Mouse (Mus musculus) midbrain, postnatal 0 days (tissue): ENCODE data around the gene Rrm1. TPM values are rescaled to one million over a fixed set of nuclear protein-coding genes. Genes with fewer than 3 reads are reported as not detected.

ENCODE experiments used
- ATAC-seq: fragments of 200-750 bp; cut with Nextera tagmentation; 2 replicates; pipeline ENCODE4 v1.8.0; 2017; ENCODE audit warnings: moderate number of reproducible peaks, mild to moderate bottlenecking, moderate TSS enrichment, moderate library complexity; ENCODE audit not compliant: low FRiP score
- DNase-seq: peaks from one replicate; pipeline ENCODE4 v3.0.0-alpha.2; 2015; ENCODE audit warnings: low spot score
- H3K27ac ChIP-seq: fragments of 300-500 bp; sonication (generic); 2 replicates; pipeline ENCODE4 v1.5.1; 2014; ENCODE audit warnings: low read depth, mild to moderate bottlenecking, low read length, mixed read lengths
- H3K27me3 ChIP-seq: fragments of 300-500 bp; sonication (generic); 2 replicates; pipeline ENCODE4 v1.6.1; 2014; ENCODE audit warnings: low read length, control low read depth, mixed read lengths; ENCODE audit not compliant: insufficient read depth
- H3K36me3 ChIP-seq: fragments of 300-500 bp; sonication (generic); 2 replicates; pipeline ENCODE4 v1.6.1; 2014; ENCODE audit warnings: low read length, control low read depth, mixed read lengths; ENCODE audit not compliant: insufficient read depth
- H3K4me1 ChIP-seq: fragments of 300-500 bp; sonication (generic); 2 replicates; pipeline ENCODE4 v1.6.1; 2014; ENCODE audit warnings: mild to moderate bottlenecking, control low read depth, antibody characterized with exemption, low read length, mixed read lengths; ENCODE audit not compliant: insufficient read depth
- H3K4me2 ChIP-seq: fragments of 300-500 bp; sonication (generic); 2 replicates; pipeline ENCODE4 v1.6.1; 2014; ENCODE audit warnings: low read depth, mild to moderate bottlenecking, low read length, mixed read lengths; ENCODE audit not compliant: poor library complexity, severe bottlenecking
- H3K4me3 ChIP-seq: fragments of 300-500 bp; sonication (generic); 2 replicates; pipeline ENCODE4 v1.5.1; 2014; ENCODE audit warnings: low read depth, mild to moderate bottlenecking, low read length, moderate library complexity
- H3K9ac ChIP-seq: fragments of 300-500 bp; sonication (generic); replicated peaks from 2 replicates; pipeline ENCODE4 v1.6.1; 2014; ENCODE audit warnings: mild to moderate bottlenecking, low read length, moderate library complexity, mixed read lengths; ENCODE audit not compliant: poor library complexity, severe bottlenecking
- H3K9me3 ChIP-seq: fragments of 300-500 bp; sonication (generic); 2 replicates; pipeline ENCODE4 v1.6.1; 2016; ENCODE audit warnings: low read length, control low read depth
- CTCF ChIP-seq: IDR thresholded peaks from 2 replicates; pipeline ENCODE4 v1.5.1; 2016; ENCODE audit warnings: antibody characterized with exemption, mild to moderate bottlenecking
- WGBS: fragments of 180-500 bp; shearing (Covaris S2); extraction: QIAGEN DNeasy Blood & Tissue Kit; methylation state at CpG from one replicate; pipeline ENCODE4 v1.1.7; 2014; 5-methylcytosine and 5-hydroxymethylcytosine counted together
- polyA plus RNA-seq: library from polyadenylated mRNA; unstranded; fragments of >200 nt; fragmentation: Nextera tagmentation; extraction: Ambion mirVana; gene quantifications from 2 replicates; pipeline ENCODE4 v1.2.1, GENCODE M21; 2015
- total RNA-seq: library from RNA; depleted of rRNA; stranded (reverse); fragments of >200 nt; gene quantifications from 2 replicates; pipeline ENCODE4 v1.2.3, GENCODE M21; 2014

Rrm1 gene
- total and polyA plus RNA-seq, 2 experiments from 2014 or later = 25.0 to 35.6 TPM

- DNase-seq (no peak), ATAC-seq (no peak)
- Histone ChIP-seq H3K4me1 (no peaks in the 10 kb centered on the region), H3K27ac (no peak overlapping the region), H3K4me2 (no peak overlapping the region), H3K4me3 (no peak overlapping the region), H3K9me3 (no peaks in the 10 kb centered on the region), H3K27me3 (no peaks in the 10 kb centered on the region), H3K36me3 (peaks cover 24% of the 10 kb centered on the region), H3K9ac (no peak overlapping the region)
- 80% methylated on average over 2 of the region's 2 CpGs for WGBS
- TF ChIP-seq CTCF = no peak
These were observed 7.2 kb upstream of the Rrm1 start for GRCm38 (mm10) chr7:102434344-102434743.

DNA sequence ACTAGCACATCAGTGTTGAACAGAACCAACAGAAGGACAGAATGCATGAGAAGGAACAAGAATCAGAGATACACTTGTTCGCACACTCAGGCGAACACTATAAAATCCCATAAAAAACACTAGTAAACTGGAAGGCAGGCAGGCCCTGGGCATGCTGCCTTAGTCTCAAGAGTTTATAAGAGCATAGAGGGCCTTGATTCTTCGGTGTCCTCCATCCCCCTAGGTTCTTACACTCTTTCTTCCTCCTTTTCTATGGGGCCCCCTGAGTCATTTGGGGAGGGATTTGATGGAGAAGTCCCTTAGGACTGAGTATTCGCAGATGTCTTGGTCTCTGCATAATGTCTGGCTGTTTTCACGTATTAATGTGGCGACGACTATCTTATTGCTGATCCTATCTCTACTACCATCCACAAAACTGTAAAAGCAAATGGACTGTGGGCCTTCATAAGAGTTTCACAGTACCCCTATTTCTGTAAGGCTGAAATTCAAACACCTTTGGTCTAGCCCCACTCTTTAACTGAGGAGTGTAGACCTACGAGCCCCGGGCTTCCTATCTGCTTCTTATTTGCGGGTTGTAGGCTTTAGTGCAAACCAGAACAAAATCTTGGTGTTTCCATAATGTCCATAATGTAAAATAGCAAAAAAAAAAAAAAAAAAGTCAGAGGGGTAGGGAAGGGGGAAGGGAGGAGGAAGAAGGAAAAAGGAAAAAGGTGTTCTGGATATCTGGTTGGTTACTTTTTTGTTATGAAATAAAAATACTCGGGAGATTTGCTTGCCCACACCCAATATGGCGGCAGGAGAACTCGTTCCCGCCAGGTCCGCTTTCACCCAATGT is 456 bp upstream of the Rrm1 start:
- Histone ChIP-seq H3K27ac (peak overlapping the region; percentile 38; the same call in 1 of the 2 replicates), H3K27me3 (no peaks in the 10 kb centered on the region), H3K9ac (0 out of 2 replicates have a peak overlapping the region, but pooled peaks have one; percentile 8), H3K36me3 (peaks cover 7% of the 10 kb centered on the region; the same call in 1 of the 2 replicates), H3K4me1 (no peaks in the 10 kb centered on the region), H3K9me3 (no peaks in the 10 kb centered on the region), H3K4me3 (peak overlapping the region; percentile 73), H3K4me2 (peak overlapping the region; percentile 32)
- ATAC-seq (no peak; the same call in 1 of the 2 replicates), DNase-seq (no peak)
- 55% methylated on average over 15 of the region's 15 CpGs for WGBS
- TF ChIP-seq CTCF = no peak

GRCm38 (mm10) chr7:102442432-102442831 is 937 bp downstream of the Rrm1 start:
- no peak for ATAC-seq
- no peaks in the 10 kb centered on the region for H3K4me1 ChIP-seq
- H3K36me3 ChIP-seq = 0 out of 2 replicates have a peak, but pooled peaks cover 3% of the 10 kb centered on the region
- TF ChIP-seq CTCF = no peak
- peak overlapping the region; percentile 73 for H3K4me3 ChIP-seq
- peak overlapping the region; percentile 78 for H3K4me2 ChIP-seq
- no peak overlapping the region for H3K27ac ChIP-seq
- no peaks in the 10 kb centered on the region for H3K9me3 ChIP-seq
- H3K27me3 ChIP-seq = no peaks in the 10 kb centered on the region
- 0% methylated on average over 4 of the region's 4 CpGs for WGBS
- peak overlapping the region; percentile 62 for H3K9ac ChIP-seq
- no peak for DNase-seq

DNA sequence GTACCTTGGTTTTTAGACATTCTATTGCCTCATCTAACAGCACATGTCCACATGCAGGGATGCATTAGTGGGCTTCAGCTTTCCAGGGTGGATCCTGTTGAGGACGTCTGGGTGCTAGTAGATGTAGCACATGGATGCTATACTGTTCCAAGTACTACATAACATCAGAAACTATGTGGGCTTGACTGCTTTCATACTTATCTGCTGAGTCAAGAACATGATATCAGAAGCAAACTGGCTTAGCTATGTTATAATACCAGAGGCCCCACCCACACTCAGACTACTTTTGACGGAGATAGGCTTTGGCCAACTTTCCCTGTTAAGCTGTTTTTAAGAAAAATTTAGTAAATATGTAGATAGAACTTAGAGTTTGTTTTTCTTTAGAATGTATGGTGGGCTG is 2.8 kb downstream of the Rrm1 start:
- Histone ChIP-seq H3K9me3 (no peaks in the 10 kb centered on the region), H3K36me3 (peaks cover 5% of the 10 kb centered on the region; the same call in 1 of the 2 replicates), H3K27me3 (no peaks in the 10 kb centered on the region), H3K4me1 (no peaks in the 10 kb centered on the region), H3K4me2 (no peak overlapping the region), H3K27ac (no peak overlapping the region), H3K9ac (no peak overlapping the region), H3K4me3 (no peak overlapping the region)
- DNase-seq = no peak
- no peak for TF ChIP-seq CTCF
- WGBS = 86% methylated on average over 2 of the region's 2 CpGs
- ATAC-seq = no peak

GRCm38 (mm10) chr7:102446438-102446837 is 4.9 kb downstream of the Rrm1 start:
- no peak for ATAC-seq
- Histone ChIP-seq H3K9ac (no peak overlapping the region), H3K4me2 (no peak overlapping the region), H3K27ac (no peak overlapping the region), H3K36me3 (peaks cover 11% of the 10 kb centered on the region; the same call in 1 of the 2 replicates), H3K9me3 (no peaks in the 10 kb centered on the region), H3K4me1 (no peaks in the 10 kb centered on the region), H3K4me3 (no peak overlapping the region), H3K27me3 (no peaks in the 10 kb centered on the region)
- 94% methylated on average over 9 of the region's 9 CpGs for WGBS
- TF ChIP-seq CTCF = no peak
- no peak for DNase-seq
